Mouse (Mus musculus) CD4-positive, CD25-positive, alpha-beta regulatory T cell, adult 4 months (primary cell): ENCODE data around the gene Sfxn3. TPM values are rescaled to one million over a fixed set of nuclear protein-coding genes. Genes with fewer than 3 reads are reported as not detected.

Source experiments
- ATAC-seq: one replicate; pipeline ENCODE4 v1.8.0; 2017
- polyA plus RNA-seq, 2 experiments: library from polyadenylated mRNA; unstranded; fragments of 100-300 nt; shearing (Covaris generic); gene quantifications; one replicate each; pipeline ENCODE4 v1.2.1; 2017

Gene Sfxn3
- polyA plus RNA-seq, 2 experiments from 2014 or later: 92.5 to 132 TPM

- no peak for ATAC-seq
Measured at GRCm38 (mm10) chr19:45076586-45077510, 29.5 kb downstream of the Sfxn3 start.

GRCm38 (mm10) chr19:45077742-45078645, 30.7 kb downstream of the Sfxn3 start:
- ATAC-seq: no peak

- no peak for ATAC-seq
Measured at GRCm38 (mm10) chr19:45078971-45079764, 31.9 kb downstream of the Sfxn3 start.

- peak; percentile 46 for ATAC-seq
Measured at GRCm38 (mm10) chr19:45079769-45080515, 32.6 kb downstream of the Sfxn3 start.

- ATAC-seq: no peak
Measured at GRCm38 (mm10) chr19:45080711-45081110, 33.4 kb downstream of the Sfxn3 start.

GRCm38 (mm10) chr19:45081279-45081678, 34.0 kb downstream of the Sfxn3 start:
- ATAC-seq: peak; percentile 25

- no peak for ATAC-seq
Measured at GRCm38 (mm10) chr19:45081841-45082550, 34.7 kb downstream of the Sfxn3 start.

GRCm38 (mm10) chr19:45097868-45098267, 50.6 kb downstream of the Sfxn3 start:
- no peak for ATAC-seq

- no peak for ATAC-seq
Measured at GRCm38 (mm10) chr19:45100486-45101270, 53.4 kb downstream of the Sfxn3 start.

GRCm38 (mm10) chr19:45105591-45105990, 58.3 kb downstream of the Sfxn3 start:
- no peak for ATAC-seq

Other genes starting within 250 kb of the Sfxn3 start
- 10 to 100 TPM; 24.7 to 28.4 TPM for gene Slf2, start 116.4 kb upstream of the Sfxn3 start, polyA plus RNA-seq
- gene Sema4g, start 58.4 kb upstream of the Sfxn3 start, polyA plus RNA-seq: under 1 TPM; 0.14 to 0.31 TPM
- 10 to 100 TPM in 1 of 2 experiments, 1 to 10 TPM in 1; 8.6 to 20.3 TPM for gene Twnk, start 41.8 kb upstream of the Sfxn3 start, polyA plus RNA-seq
- gene Mrpl43, start 41.1 kb upstream of the Sfxn3 start, polyA plus RNA-seq: 10 to 100 TPM; 45.8 to 63.1 TPM
- gene Lzts2, start 33.1 kb upstream of the Sfxn3 start, polyA plus RNA-seq: 1 to 10 TPM in 1 of 2 experiments, under 1 TPM in 1; 0.54 to 1.6 TPM
- not detected for gene Pdzd7, start 1.8 kb upstream of the Sfxn3 start, polyA plus RNA-seq
- gene Kazald1, start 27.7 kb downstream of the Sfxn3 start, polyA plus RNA-seq: 1 to 10 TPM in 1 of 2 experiments, under 1 TPM in 1; 0.76 to 1.2 TPM
- gene Tlx1, start 103.2 kb downstream of the Sfxn3 start, polyA plus RNA-seq: not detected
- gene Lbx1, start 188.3 kb downstream of the Sfxn3 start, polyA plus RNA-seq: not detected